Mouse (Mus musculus): ENCODE data around the gene Mpdu1. TPM values are rescaled to one million over a fixed set of nuclear protein-coding genes. Genes with fewer than 3 reads are reported as not detected.

The Mpdu1 gene
- polyA plus RNA-seq, 1 experiment: 65.7 TPM

DNA sequence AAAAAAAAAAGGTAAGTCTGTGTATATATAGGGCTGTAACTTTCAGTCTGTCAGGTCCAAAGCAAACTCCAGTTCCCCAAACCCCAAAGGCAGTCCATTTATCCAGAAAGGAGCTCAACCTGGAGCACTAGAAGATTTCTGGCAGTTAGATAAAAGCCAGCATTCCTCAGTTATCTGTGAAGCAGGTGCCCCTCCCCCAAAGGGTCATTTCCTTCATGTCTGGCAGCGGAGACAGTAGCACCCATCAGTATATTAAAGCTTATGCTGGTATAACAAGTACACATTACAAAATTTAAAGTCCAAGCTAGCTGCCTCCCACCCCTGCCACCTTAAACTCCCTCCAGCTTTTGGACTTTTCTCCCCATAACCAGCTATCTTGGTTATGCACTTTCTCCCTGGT is 37.2 kb upstream of the Mpdu1 start:
- Histone ChIP-seq H3K4me3 (ENCODE audit: low read depth, low read length) (no peak overlapping the region), H3K27me3 (ENCODE audit: control insufficient read depth, insufficient read depth, low read length, poor library complexity, severe bottlenecking) (no peaks in the 10 kb centered on the region), H3K36me3 (ENCODE audit: control insufficient read depth, insufficient read depth, low read length, poor library complexity, severe bottlenecking) (no peaks in the 10 kb centered on the region), H3K9me3 (replicated peaks; ENCODE audit: control insufficient read depth, insufficient read depth, low read length, poor library complexity, severe bottlenecking) (no peaks in the 10 kb centered on the region), H3K4me1 (ENCODE audit: control insufficient read depth, insufficient read depth, low read length) (peaks cover 6% of the 10 kb centered on the region), H3K9ac (ENCODE audit: low read depth, poor library complexity, severe bottlenecking) (no peak overlapping the region), H3K27ac (ENCODE audit: insufficient read depth, low read length) (peak overlapping the region; percentile 37)
- TF ChIP-seq CTCF (IDR thresholded peaks at IDR 0.05; ENCODE audit: low read depth, low read length) (no peak), POLR2A (IDR thresholded peaks at IDR 0.05; ENCODE audit: insufficient read depth, low read length) (no peak), EP300 (IDR thresholded peaks at IDR 0.05; ENCODE audit: insufficient read depth, low read depth, low read length) (no peak)

DNA sequence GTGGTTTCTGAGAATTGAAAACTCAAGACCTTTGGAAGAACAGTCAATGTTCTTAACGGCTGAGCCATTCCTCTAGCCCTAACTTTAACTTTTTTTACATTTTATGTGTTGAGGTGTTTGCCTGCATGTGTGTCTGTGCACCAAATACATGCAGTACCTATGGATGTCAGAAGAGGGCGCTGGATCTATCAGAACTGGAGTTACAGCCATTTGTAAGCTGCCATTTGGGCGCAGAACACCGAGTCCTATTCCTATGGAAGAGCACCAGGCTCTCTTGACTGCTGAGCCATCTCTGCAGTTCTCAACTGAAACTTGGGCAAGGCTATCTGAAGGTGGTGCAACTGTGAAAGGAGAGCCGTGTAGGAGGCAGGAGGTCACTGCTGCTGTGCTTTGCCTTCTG is 36.1 kb upstream of the Mpdu1 start:
- no peaks in the 10 kb centered on the region for H3K27me3 ChIP-seq (ENCODE audit: control insufficient read depth, insufficient read depth, low read length, poor library complexity, severe bottlenecking)
- no peak for TF ChIP-seq POLR2A (IDR thresholded peaks at IDR 0.05; ENCODE audit: insufficient read depth, low read length)
- TF ChIP-seq CTCF (IDR thresholded peaks at IDR 0.05; ENCODE audit: low read depth, low read length): peak; percentile 33
- no peaks in the 10 kb centered on the region for H3K36me3 ChIP-seq (ENCODE audit: control insufficient read depth, insufficient read depth, low read length, poor library complexity, severe bottlenecking)
- no peak overlapping the region for H3K9ac ChIP-seq (ENCODE audit: low read depth, poor library complexity, severe bottlenecking)
- H3K9me3 ChIP-seq (replicated peaks; ENCODE audit: control insufficient read depth, insufficient read depth, low read length, poor library complexity, severe bottlenecking): no peaks in the 10 kb centered on the region
- no peak overlapping the region for H3K4me3 ChIP-seq (ENCODE audit: low read depth, low read length)
- no peak overlapping the region for H3K27ac ChIP-seq (ENCODE audit: insufficient read depth, low read length)
- peaks cover 6% of the 10 kb centered on the region for H3K4me1 ChIP-seq (ENCODE audit: control insufficient read depth, insufficient read depth, low read length)

DNA sequence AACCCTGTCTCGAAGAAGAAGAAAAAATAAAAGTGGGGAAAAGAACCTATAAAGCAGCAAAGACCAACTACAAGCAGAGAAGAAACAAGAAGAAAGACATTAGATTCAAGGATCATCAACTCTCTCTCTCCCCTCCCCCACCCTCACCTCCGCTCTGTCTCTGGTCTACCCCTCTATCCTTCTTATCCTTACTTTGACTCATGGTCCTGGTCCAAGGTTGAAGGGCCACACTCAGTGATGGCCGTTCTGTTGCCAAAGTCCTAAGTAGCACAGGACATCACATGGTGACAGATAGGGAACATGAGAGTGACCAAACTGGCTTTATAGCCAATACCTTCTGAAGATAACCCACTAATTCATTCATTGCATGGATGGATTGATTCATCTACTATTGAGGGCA is 35.0 kb upstream of the Mpdu1 start:
- H3K4me1 ChIP-seq (ENCODE audit: control insufficient read depth, insufficient read depth, low read length): peaks cover 5% of the 10 kb centered on the region
- H3K4me3 ChIP-seq (ENCODE audit: low read depth, low read length): no peak overlapping the region
- no peak for TF ChIP-seq POLR2A (IDR thresholded peaks at IDR 0.05; ENCODE audit: insufficient read depth, low read length)
- no peak for TF ChIP-seq EP300 (IDR thresholded peaks at IDR 0.05; ENCODE audit: insufficient read depth, low read depth, low read length)
- no peak for TF ChIP-seq CTCF (IDR thresholded peaks at IDR 0.05; ENCODE audit: low read depth, low read length)
- no peaks in the 10 kb centered on the region for H3K9me3 ChIP-seq (replicated peaks; ENCODE audit: control insufficient read depth, insufficient read depth, low read length, poor library complexity, severe bottlenecking)
- no peaks in the 10 kb centered on the region for H3K27me3 ChIP-seq (ENCODE audit: control insufficient read depth, insufficient read depth, low read length, poor library complexity, severe bottlenecking)
- no peak overlapping the region for H3K27ac ChIP-seq (ENCODE audit: insufficient read depth, low read length)
- no peaks in the 10 kb centered on the region for H3K36me3 ChIP-seq (ENCODE audit: control insufficient read depth, insufficient read depth, low read length, poor library complexity, severe bottlenecking)
- no peak overlapping the region for H3K9ac ChIP-seq (ENCODE audit: low read depth, poor library complexity, severe bottlenecking)

DNA sequence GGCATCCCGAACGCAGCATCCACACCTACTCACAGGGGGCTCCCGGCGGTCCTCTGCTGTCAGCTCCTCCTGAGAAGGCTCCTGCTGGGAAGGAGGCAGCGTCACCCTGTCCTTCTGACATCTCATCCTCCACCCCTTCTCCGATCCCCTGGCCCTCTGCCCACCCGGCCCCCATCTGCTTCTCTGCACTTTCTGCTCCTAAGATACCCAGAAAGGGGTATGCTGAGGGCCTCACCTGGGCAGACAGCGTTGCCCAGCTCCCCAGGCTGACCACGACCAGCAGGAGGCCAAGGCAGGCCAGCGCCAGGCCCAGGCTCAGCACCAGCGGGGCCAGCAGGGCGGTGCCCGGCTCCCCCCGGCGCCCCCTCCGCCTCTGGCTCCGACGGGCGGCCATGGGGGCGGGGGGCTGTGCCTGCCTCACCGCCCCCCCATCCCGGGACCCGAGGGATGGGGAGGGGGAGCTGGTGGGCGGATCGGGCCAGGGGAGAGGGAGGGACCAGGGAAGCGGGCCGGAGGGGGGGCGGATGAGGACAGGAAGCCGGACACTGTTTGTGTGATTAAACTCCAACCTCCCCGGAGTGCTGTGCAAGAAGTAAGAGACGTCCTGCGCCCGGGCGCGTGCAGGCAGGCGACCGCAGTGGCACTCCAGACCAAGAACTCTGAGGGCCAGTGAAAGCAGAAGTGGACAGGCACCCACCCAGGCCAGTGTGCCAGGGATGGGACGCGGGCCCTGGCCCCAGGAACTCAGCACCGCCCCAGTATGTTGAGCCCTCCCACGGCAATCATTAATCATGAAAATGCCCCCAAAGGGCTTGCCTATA is 33.1 kb upstream of the Mpdu1 start, which contains the start of the genes Tnfsf12 and Tnfsfm13:
Tnfsf12 (minus strand) TSS at position 489 of the 821 bp plus-strand sequence.
Tnfsfm13 (minus strand) TSS at position 738 of the 821 bp plus-strand sequence.
- Histone ChIP-seq H3K9ac (ENCODE audit: low read depth, poor library complexity, severe bottlenecking) (peak within 1 kb of the TSS; percentile 63), H3K4me1 (ENCODE audit: control insufficient read depth, insufficient read depth, low read length) (peaks cover 5% of the 10 kb centered on the region), H3K27me3 (ENCODE audit: control insufficient read depth, insufficient read depth, low read length, poor library complexity, severe bottlenecking) (no peaks in the 10 kb centered on the region), H3K27ac (ENCODE audit: insufficient read depth, low read length) (peak within 1 kb of the TSS; percentile 16; the same call in 1 of the 2 replicates), H3K4me3 (ENCODE audit: low read depth, low read length) (peak within 1 kb of the TSS; percentile 56), H3K36me3 (ENCODE audit: control insufficient read depth, insufficient read depth, low read length, poor library complexity, severe bottlenecking) (no peaks in the 10 kb centered on the region), H3K9me3 (replicated peaks; ENCODE audit: control insufficient read depth, insufficient read depth, low read length, poor library complexity, severe bottlenecking) (no peaks in the 10 kb centered on the region)
- TF ChIP-seq EP300 (IDR thresholded peaks at IDR 0.05; ENCODE audit: insufficient read depth, low read depth, low read length) (0 out of 2 replicates have a peak, but pooled peaks have one; percentile 3), POLR2A (IDR thresholded peaks at IDR 0.05; ENCODE audit: insufficient read depth, low read length) (no peak)

DNA sequence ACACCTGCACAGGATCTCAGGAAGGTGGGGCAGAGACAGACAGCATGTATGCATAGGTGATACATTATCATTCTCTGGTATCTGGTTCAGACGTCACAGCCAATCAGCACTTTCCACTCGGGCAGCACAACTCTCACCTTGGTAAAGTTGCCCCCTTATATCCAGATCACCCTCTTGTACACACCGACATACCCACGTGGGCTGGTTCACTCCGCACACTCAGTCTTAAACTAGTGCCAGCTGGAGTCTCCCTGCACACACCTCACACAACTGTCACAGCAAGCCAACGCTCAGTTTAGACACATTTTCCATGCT is 32.6 kb upstream of the Mpdu1 start:
- Histone ChIP-seq H3K27me3 (ENCODE audit: control insufficient read depth, insufficient read depth, low read length, poor library complexity, severe bottlenecking) (no peaks in the 10 kb centered on the region), H3K4me3 (ENCODE audit: low read depth, low read length) (peak overlapping the region; percentile 56), H3K36me3 (ENCODE audit: control insufficient read depth, insufficient read depth, low read length, poor library complexity, severe bottlenecking) (no peaks in the 10 kb centered on the region), H3K27ac (ENCODE audit: insufficient read depth, low read length) (0 out of 2 replicates have a peak overlapping the region, but pooled peaks have one; percentile 10), H3K9ac (ENCODE audit: low read depth, poor library complexity, severe bottlenecking) (peak overlapping the region; percentile 63), H3K9me3 (replicated peaks; ENCODE audit: control insufficient read depth, insufficient read depth, low read length, poor library complexity, severe bottlenecking) (no peaks in the 10 kb centered on the region), H3K4me1 (ENCODE audit: control insufficient read depth, insufficient read depth, low read length) (peaks cover 5% of the 10 kb centered on the region)
- TF ChIP-seq POLR2A (IDR thresholded peaks at IDR 0.05; ENCODE audit: insufficient read depth, low read length): no peak
- TF ChIP-seq CTCF (IDR thresholded peaks at IDR 0.05; ENCODE audit: low read depth, low read length): no peak
- TF ChIP-seq EP300 (IDR thresholded peaks at IDR 0.05; ENCODE audit: insufficient read depth, low read depth, low read length): no peak

DNA sequence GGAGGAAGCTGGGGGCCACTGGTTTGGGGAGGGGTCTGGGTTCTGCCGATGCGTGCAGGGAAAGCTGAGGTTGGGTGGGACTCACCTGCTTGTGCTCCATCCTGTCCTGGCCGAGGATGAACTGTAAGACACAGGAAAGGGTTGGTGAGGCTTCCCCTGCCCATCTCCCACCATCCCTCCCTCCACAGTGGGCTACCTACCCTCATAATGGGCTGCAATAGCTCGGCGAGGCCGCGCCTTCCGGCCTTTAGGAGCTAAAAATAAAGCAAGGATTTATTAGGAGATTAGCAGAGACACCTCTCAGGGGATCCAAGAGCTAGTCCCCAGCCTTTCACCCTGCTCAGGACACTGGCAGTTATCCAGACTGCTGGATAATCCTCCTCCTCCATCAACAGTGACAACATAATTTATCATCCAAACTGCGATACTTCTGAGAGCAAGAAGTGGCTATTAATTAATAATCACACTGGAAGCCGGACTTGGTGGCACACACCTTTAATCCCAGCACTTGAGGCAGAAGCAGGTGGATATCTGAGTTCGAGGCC is 31.1 kb upstream of the Mpdu1 start:
- Histone ChIP-seq H3K27ac (ENCODE audit: insufficient read depth, low read length) (no peak overlapping the region), H3K4me1 (ENCODE audit: control insufficient read depth, insufficient read depth, low read length) (peaks cover 3% of the 10 kb centered on the region), H3K9ac (ENCODE audit: low read depth, poor library complexity, severe bottlenecking) (no peak overlapping the region), H3K27me3 (ENCODE audit: control insufficient read depth, insufficient read depth, low read length, poor library complexity, severe bottlenecking) (no peaks in the 10 kb centered on the region), H3K9me3 (replicated peaks; ENCODE audit: control insufficient read depth, insufficient read depth, low read length, poor library complexity, severe bottlenecking) (no peaks in the 10 kb centered on the region), H3K36me3 (ENCODE audit: control insufficient read depth, insufficient read depth, low read length, poor library complexity, severe bottlenecking) (no peaks in the 10 kb centered on the region), H3K4me3 (ENCODE audit: low read depth, low read length) (no peak overlapping the region)
- TF ChIP-seq EP300 (IDR thresholded peaks at IDR 0.05; ENCODE audit: insufficient read depth, low read depth, low read length): no peak
- TF ChIP-seq POLR2A (IDR thresholded peaks at IDR 0.05; ENCODE audit: insufficient read depth, low read length): no peak
- no peak for TF ChIP-seq CTCF (IDR thresholded peaks at IDR 0.05; ENCODE audit: low read depth, low read length)
